Mouse (Mus musculus) ES-E14 (cell line): ENCODE results near the gene Ccser2.

Source experiments
- CHD2 ChIP-seq: IDR thresholded peaks from 2 replicates; pipeline ENCODE4 v1.6.1; 2014; ENCODE audit warnings: mild to moderate bottlenecking, low read depth, low read length, inconsistent platforms
- HCFC1 ChIP-seq: IDR thresholded peaks from 2 replicates; pipeline ENCODE4 v1.6.1; 2012; ENCODE audit warnings: low read length, inconsistent platforms, borderline replicate concordance; ENCODE audit not compliant: insufficient read depth
- MAFK ChIP-seq: IDR thresholded peaks from 2 replicates; pipeline ENCODE4 v1.6.1; 2014; ENCODE audit warnings: mild to moderate bottlenecking, low read depth, low read length, inconsistent platforms; ENCODE audit not compliant: insufficient read depth
- ZC3H11A ChIP-seq: IDR thresholded peaks from 2 replicates; pipeline ENCODE4 v1.6.1; 2012; ENCODE audit warnings: low read depth, mild to moderate bottlenecking, inconsistent platforms, low read length, borderline replicate concordance
- ZNF384 ChIP-seq: IDR thresholded peaks from 2 replicates; pipeline ENCODE4 v1.6.1; 2012; ENCODE audit warnings: low read depth, low read length, inconsistent platforms

DNA sequence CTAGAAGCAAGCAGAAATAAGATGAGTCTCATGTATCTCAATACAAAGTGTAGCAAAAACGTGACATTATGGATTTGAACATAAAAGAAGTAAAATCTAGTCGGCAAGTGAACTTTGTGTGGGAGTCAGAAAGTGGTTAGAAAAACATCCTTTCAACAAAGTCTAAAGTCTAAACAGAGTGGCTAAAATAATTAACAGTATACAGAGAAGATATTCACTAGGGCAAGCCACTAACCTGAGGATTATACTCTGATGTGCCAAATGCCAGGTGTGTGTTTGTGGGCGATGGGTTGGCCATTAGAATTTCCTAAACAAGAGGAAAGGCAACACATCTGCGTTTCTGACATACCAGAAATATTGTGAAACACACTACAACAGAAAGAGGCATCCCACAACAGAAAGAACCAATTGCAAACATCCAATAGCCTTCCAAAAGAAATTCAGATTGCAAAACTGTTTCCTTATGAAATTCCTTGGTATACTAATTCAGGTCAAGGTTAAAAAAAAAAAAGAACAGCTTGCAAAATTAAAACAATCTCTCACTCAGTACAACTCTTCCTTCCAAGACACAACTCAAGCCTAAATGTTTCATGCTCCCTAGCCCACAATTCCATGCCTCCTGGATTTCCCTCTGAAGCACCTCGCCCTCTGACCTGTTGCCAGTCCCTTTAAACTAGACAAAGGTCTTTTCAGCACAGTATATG, 47.1 kb downstream of the Ccser2 start:
- TF ChIP-seq CHD2 (no peak), ZC3H11A (no peak), ZNF384 (no peak), MAFK (no peak), HCFC1 (no peak)
